Mouse (Mus musculus) kidney, postnatal 0 days (tissue): ENCODE results near the gene Cd300lg. TPM values are rescaled to one million over a fixed set of nuclear protein-coding genes. Genes with fewer than 3 reads are reported as not detected.

Source experiments
- ATAC-seq: fragments of 200-750 bp; cut with Nextera tagmentation; replicated peaks from 2 replicates; pipeline ENCODE4 v1.8.0; 2017; ENCODE audit warnings: low read depth, moderate number of reproducible peaks, moderate TSS enrichment, moderate library complexity; ENCODE audit not compliant: low FRiP score
- DNase-seq: peaks from one replicate; pipeline ENCODE4 v3.0.0-alpha.2; 2016; ENCODE audit warnings: low spot score
- H3K27ac ChIP-seq: fragments of 300-500 bp; sonication (generic); 2 replicates; pipeline ENCODE4 v1.5.1; 2014; ENCODE audit warnings: mild to moderate bottlenecking
- H3K27me3 ChIP-seq: fragments of 300-500 bp; sonication (generic); 2 replicates; pipeline ENCODE4 v1.6.1; 2014; ENCODE audit warnings: low read length, mixed read lengths; ENCODE audit not compliant: insufficient read depth
- H3K36me3 ChIP-seq: fragments of 300-500 bp; sonication (generic); 2 replicates; pipeline ENCODE4 v1.6.1; 2014; ENCODE audit warnings: low read length, mixed read lengths; ENCODE audit not compliant: insufficient read depth
- H3K4me1 ChIP-seq: fragments of 300-500 bp; sonication (generic); replicated peaks from 2 replicates; pipeline ENCODE4 v1.6.1; 2014; ENCODE audit warnings: antibody characterized with exemption, low read length, mixed read lengths; ENCODE audit not compliant: insufficient read depth
- H3K4me2 ChIP-seq: fragments of 300-500 bp; sonication (generic); 2 replicates; pipeline ENCODE4 v1.6.1; 2014; ENCODE audit warnings: mild to moderate bottlenecking, low read length, moderate library complexity, mixed read lengths
- H3K4me3 ChIP-seq: fragments of 300-500 bp; sonication (generic); replicated peaks from 2 replicates; pipeline ENCODE4 v1.5.1; 2014; ENCODE audit warnings: low read depth, low read length
- H3K9ac ChIP-seq: fragments of 300-500 bp; sonication (generic); 2 replicates; pipeline ENCODE4 v1.6.1; 2014; ENCODE audit warnings: low read depth, low read length
- H3K9me3 ChIP-seq: fragments of 300-500 bp; sonication (generic); replicated peaks from 2 replicates; pipeline ENCODE4 v1.6.1; 2016; ENCODE audit warnings: low read length, inconsistent platforms, mixed read lengths
- CTCF ChIP-seq: IDR thresholded peaks from 2 replicates; pipeline ENCODE4 v1.5.1; 2016; ENCODE audit warnings: antibody characterized with exemption, low read depth, mild to moderate bottlenecking, moderate library complexity
- WGBS: fragments of 180-500 bp; shearing (Covaris S2); extraction: QIAGEN DNeasy Blood & Tissue Kit; methylation state at CpG from one replicate; pipeline ENCODE4 v1.1.7; 2014; 5-methylcytosine and 5-hydroxymethylcytosine counted together
- polyA plus RNA-seq: library from polyadenylated mRNA; unstranded; fragments of >200 nt; fragmentation: Nextera tagmentation; extraction: Ambion mirVana; gene quantifications from 2 replicates; pipeline ENCODE4 v1.2.1, GENCODE M21; 2015

Gene Cd300lg
- polyA plus RNA-seq, 1 experiment from 2014 or later, result 2.8 TPM

DNA sequence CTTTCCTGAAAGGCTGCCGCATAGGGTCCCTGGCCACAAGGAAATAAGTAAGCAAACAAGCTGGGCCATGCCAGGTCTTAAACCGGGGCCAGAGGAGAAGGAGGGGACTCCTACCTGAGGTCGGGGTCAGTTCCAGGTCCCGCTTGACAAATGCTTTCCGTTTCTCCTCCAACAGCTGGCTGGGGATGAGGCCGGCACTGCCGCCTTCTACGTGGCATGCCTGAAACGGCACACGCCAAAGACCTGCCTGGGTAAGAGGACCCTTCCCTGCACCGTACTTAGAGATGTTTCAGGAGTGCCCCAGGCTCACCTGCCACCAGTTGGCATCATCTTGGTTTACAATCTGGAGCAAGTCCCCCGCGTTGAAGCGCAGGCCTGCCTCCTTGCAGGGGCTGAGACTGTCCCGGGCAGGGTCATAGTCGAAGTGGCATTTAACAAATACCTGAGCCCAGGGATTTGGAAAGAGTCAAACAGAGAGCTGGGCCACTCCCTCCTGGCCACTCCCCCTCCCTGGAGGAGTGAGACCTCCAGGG, 20.7 kb downstream of the Cd300lg start:
- Histone ChIP-seq H3K27me3 (no peaks in the 10 kb centered on the region), H3K9ac (no peak overlapping the region), H3K4me2 (no peak overlapping the region), H3K36me3 (0 out of 2 replicates have a peak, but pooled peaks cover 3% of the 10 kb centered on the region), H3K4me1 (no peaks in the 10 kb centered on the region), H3K27ac (no peak overlapping the region), H3K9me3 (no peaks in the 10 kb centered on the region), H3K4me3 (no peak overlapping the region)
- no peak for ATAC-seq
- DNase-seq, result no peak
- no peak for TF ChIP-seq CTCF
- 37% methylated on average over 16 of the region's 16 CpGs for WGBS

GRCm38 (mm10) chr11:102063076-102063475, 21.8 kb downstream of the Cd300lg start:
- no peaks in the 10 kb centered on the region for H3K27me3 ChIP-seq
- H3K9me3 ChIP-seq, result no peaks in the 10 kb centered on the region
- TF ChIP-seq CTCF, result no peak
- DNase-seq (no peak), ATAC-seq (no peak)
- H3K27ac ChIP-seq, result no peak overlapping the region
- 0 out of 2 replicates have a peak, but pooled peaks cover 3% of the 10 kb centered on the region for H3K4me1 ChIP-seq
- no peak overlapping the region for H3K4me3 ChIP-seq
- 0 out of 2 replicates have a peak, but pooled peaks cover 3% of the 10 kb centered on the region for H3K36me3 ChIP-seq
- no peak overlapping the region for H3K9ac ChIP-seq
- no peak overlapping the region for H3K4me2 ChIP-seq
- WGBS, result 76% methylated on average over 13 of the region's 13 CpGs

- ATAC-seq (no peak), DNase-seq (peak; percentile 32)
- Histone ChIP-seq H3K36me3 (no peaks in the 10 kb centered on the region), H3K9me3 (no peaks in the 10 kb centered on the region), H3K9ac (no peak overlapping the region), H3K4me3 (no peak overlapping the region), H3K4me1 (peaks cover 3% of the 10 kb centered on the region; the same call in 1 of the 2 replicates), H3K27me3 (peaks cover 5% of the 10 kb centered on the region; the same call in 1 of the 2 replicates), H3K4me2 (no peak overlapping the region), H3K27ac (no peak overlapping the region)
- peak; percentile 65 for TF ChIP-seq CTCF
- 46% methylated on average over 2 of the region's 2 CpGs for WGBS
These were observed 27.7 kb downstream of the Cd300lg start for GRCm38 (mm10) chr11:102068969-102069368.

DNA sequence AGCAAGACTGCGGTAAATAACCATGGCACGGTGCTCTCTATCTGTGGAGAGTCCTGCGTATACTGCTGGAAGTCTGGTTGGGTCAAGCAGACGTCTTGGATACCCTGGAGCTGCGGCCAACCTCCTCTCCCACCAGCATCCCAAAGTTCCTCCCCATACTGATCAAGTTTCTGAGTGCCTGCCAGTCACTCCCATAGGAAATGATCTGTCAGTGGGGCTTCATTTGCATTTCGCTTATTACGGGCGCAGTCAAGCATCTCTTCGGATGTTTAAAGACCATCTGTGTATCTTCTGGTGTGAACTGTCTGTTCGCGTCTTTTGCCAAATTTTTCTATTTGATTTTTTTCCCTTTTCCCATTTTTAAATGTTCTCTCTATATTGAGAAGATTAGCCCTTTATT, 28.3 kb downstream of the Cd300lg start:
- no peak for TF ChIP-seq CTCF
- Histone ChIP-seq H3K36me3 (no peaks in the 10 kb centered on the region), H3K4me1 (peaks cover 3% of the 10 kb centered on the region; the same call in 1 of the 2 replicates), H3K9ac (no peak overlapping the region), H3K4me2 (no peak overlapping the region), H3K27ac (no peak overlapping the region), H3K27me3 (peaks cover 5% of the 10 kb centered on the region; the same call in 1 of the 2 replicates), H3K9me3 (no peaks in the 10 kb centered on the region), H3K4me3 (no peak overlapping the region)
- ATAC-seq, result no peak
- DNase-seq, result no peak
- WGBS, result 48% methylated on average over 11 of the region's 11 CpGs

GRCm38 (mm10) chr11:102070426-102070825, 29.1 kb downstream of the Cd300lg start:
- TF ChIP-seq CTCF, result no peak
- no peak overlapping the region for H3K4me3 ChIP-seq
- H3K27ac ChIP-seq, result no peak overlapping the region
- H3K27me3 ChIP-seq, result peaks cover 5% of the 10 kb centered on the region; the same call in 1 of the 2 replicates
- H3K36me3 ChIP-seq, result no peaks in the 10 kb centered on the region
- WGBS, result 3% methylated on average over 13 of the region's 13 CpGs
- H3K4me2 ChIP-seq, result 0 out of 2 replicates have a peak overlapping the region, but pooled peaks have one; percentile 3
- DNase-seq, result no peak
- peaks cover 3% of the 10 kb centered on the region; the same call in 1 of the 2 replicates for H3K4me1 ChIP-seq
- H3K9me3 ChIP-seq, result no peaks in the 10 kb centered on the region
- ATAC-seq, result no peak
- H3K9ac ChIP-seq, result no peak overlapping the region

DNA sequence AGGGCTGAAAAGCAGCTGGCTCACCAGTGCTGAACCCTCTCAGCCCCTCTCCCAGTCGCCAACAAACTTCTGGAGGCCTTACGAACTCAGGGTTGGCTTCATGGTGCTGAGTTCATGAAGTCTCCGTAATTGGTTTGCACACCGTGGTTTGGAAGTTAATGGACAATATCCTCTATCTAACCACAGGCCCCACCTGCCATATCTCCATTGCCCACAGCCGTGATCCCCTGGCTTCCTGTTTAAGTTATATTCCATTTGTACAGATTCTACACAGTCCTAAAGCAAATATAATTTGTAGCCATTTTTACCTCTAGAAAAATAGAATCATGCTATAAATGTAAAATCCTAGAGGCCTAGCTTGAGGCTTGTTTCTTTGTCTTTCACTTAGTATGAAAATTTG, 31.4 kb downstream of the Cd300lg start:
- H3K27ac ChIP-seq, result no peak overlapping the region
- no peaks in the 10 kb centered on the region for H3K36me3 ChIP-seq
- DNase-seq, result no peak
- no peaks in the 10 kb centered on the region; the same call in 1 of the 2 replicates for H3K4me1 ChIP-seq
- 84% methylated on average over 5 of the region's 5 CpGs for WGBS
- no peak for ATAC-seq
- H3K27me3 ChIP-seq, result peaks cover 5% of the 10 kb centered on the region; the same call in 1 of the 2 replicates
- TF ChIP-seq CTCF, result no peak
- no peaks in the 10 kb centered on the region for H3K9me3 ChIP-seq
- H3K4me3 ChIP-seq, result no peak overlapping the region
- H3K9ac ChIP-seq, result no peak overlapping the region
- H3K4me2 ChIP-seq, result no peak overlapping the region
